Mouse (Mus musculus) heart, postnatal 0 days (tissue): ENCODE results near the gene Ralgps1. TPM values are rescaled to one million over a fixed set of nuclear protein-coding genes. Genes with fewer than 3 reads are reported as not detected.

Experiments used
- ATAC-seq: fragments of 200-750 bp; cut with Nextera tagmentation; 2 replicates; pipeline ENCODE4 v1.8.0; 2017; ENCODE audit warnings: low read depth, moderate number of reproducible peaks, moderate library complexity; ENCODE audit not compliant: insufficient read depth
- DNase-seq: peaks from one replicate; pipeline ENCODE4 v3.0.0-alpha.2; 2016; ENCODE audit warnings: low spot score
- H3K27ac ChIP-seq: fragments of 300-500 bp; sonication (generic); 2 replicates; pipeline ENCODE4 v1.5.1; 2014; ENCODE audit warnings: low read depth, mild to moderate bottlenecking
- H3K27me3 ChIP-seq: fragments of 300-500 bp; sonication (generic); 2 replicates; pipeline ENCODE4 v1.6.1; 2014; ENCODE audit warnings: low read length, mixed read lengths; ENCODE audit not compliant: control insufficient read depth, insufficient read depth
- H3K36me3 ChIP-seq: fragments of 300-500 bp; sonication (generic); replicated peaks from 2 replicates; pipeline ENCODE4 v1.6.1; 2014; ENCODE audit warnings: low read length, mixed read lengths; ENCODE audit not compliant: control insufficient read depth, insufficient read depth
- H3K4me1 ChIP-seq: fragments of 300-500 bp; sonication (generic); 2 replicates; pipeline ENCODE4 v1.6.1; 2014; ENCODE audit warnings: antibody characterized with exemption; ENCODE audit not compliant: control insufficient read depth, insufficient read depth
- H3K4me2 ChIP-seq: fragments of 300-500 bp; sonication (generic); 2 replicates; pipeline ENCODE4 v1.6.1; 2014; ENCODE audit warnings: low read depth, mild to moderate bottlenecking, low read length, moderate library complexity
- H3K4me3 ChIP-seq: fragments of 300-500 bp; sonication (generic); 2 replicates; pipeline ENCODE4 v1.5.1; 2014; ENCODE audit warnings: low read depth, low read length
- H3K9ac ChIP-seq: fragments of 300-500 bp; sonication (generic); replicated peaks from 2 replicates; pipeline ENCODE4 v1.6.1; 2014; ENCODE audit warnings: low read depth, low read length, mixed read lengths
- H3K9me3 ChIP-seq: fragments of 300-500 bp; sonication (generic); replicated peaks from 2 replicates; pipeline ENCODE4 v1.6.1; 2016; ENCODE audit warnings: low read length; ENCODE audit not compliant: control insufficient read depth
- CTCF ChIP-seq: IDR thresholded peaks from 2 replicates; pipeline ENCODE4 v1.5.1; 2016; ENCODE audit warnings: antibody characterized with exemption, control low read depth, low read depth
- EP300 ChIP-seq: IDR thresholded peaks from 2 replicates; pipeline ENCODE4 v1.6.1; 2016; ENCODE audit warnings: antibody characterized with exemption, low read depth
- WGBS: fragments of 180-500 bp; shearing (Covaris S2); extraction: QIAGEN DNeasy Blood & Tissue Kit; methylation state at CpG from one replicate; pipeline ENCODE4 v1.1.7; 2014; 5-methylcytosine and 5-hydroxymethylcytosine counted together
- polyA plus RNA-seq: library from polyadenylated mRNA; unstranded; fragments of >200 nt; fragmentation: Nextera tagmentation; extraction: Ambion mirVana; gene quantifications from 2 replicates; pipeline ENCODE4 v1.2.1, GENCODE M21; 2015
- total RNA-seq: library from RNA; depleted of rRNA; stranded (reverse); fragments of >200 nt; gene quantifications from 2 replicates; pipeline ENCODE4 v1.2.3, GENCODE M21; 2014; ENCODE audit warnings: low replicate concordance

Ralgps1 gene
- total and polyA plus RNA-seq, 2 experiments from 2014 or later: 3.2 to 6.9 TPM

- no peaks in the 10 kb centered on the region for H3K36me3 ChIP-seq
- peaks cover 44% of the 10 kb centered on the region for H3K4me1 ChIP-seq
- H3K9ac ChIP-seq: no peak overlapping the region
- H3K4me3 ChIP-seq: no peak overlapping the region
- no peaks in the 10 kb centered on the region for H3K9me3 ChIP-seq
- TF ChIP-seq CTCF (no peak), EP300 (no peak)
- WGBS: 27% methylated on average over 7 of the region's 7 CpGs
- peak; percentile 40 for ATAC-seq
- H3K27ac ChIP-seq: peak overlapping the region; percentile 83
- no peaks in the 10 kb centered on the region for H3K27me3 ChIP-seq
- H3K4me2 ChIP-seq: no peak overlapping the region
- peak; percentile 55 for DNase-seq
These were observed 184.8 kb downstream of the Ralgps1 start for GRCm38 (mm10) chr2:33186505-33186904.

GRCm38 (mm10) chr2:33185258-33185657 is 186.0 kb downstream of the Ralgps1 start:
- Histone ChIP-seq H3K36me3 (no peaks in the 10 kb centered on the region), H3K27me3 (no peaks in the 10 kb centered on the region), H3K9ac (no peak overlapping the region), H3K4me2 (no peak overlapping the region), H3K4me3 (no peak overlapping the region), H3K27ac (peak overlapping the region; percentile 57; the same call in 1 of the 2 replicates), H3K4me1 (peaks cover 44% of the 10 kb centered on the region), H3K9me3 (no peaks in the 10 kb centered on the region)
- 76% methylated on average over 7 of the region's 7 CpGs for WGBS
- ATAC-seq (no peak), DNase-seq (no peak)
- TF ChIP-seq CTCF (peak; percentile 44; the same call in 1 of the 2 replicates), EP300 (no peak)

GRCm38 (mm10) chr2:33184641-33185040 is 186.6 kb downstream of the Ralgps1 start:
- DNase-seq (peak; percentile 63), ATAC-seq (no peak)
- Histone ChIP-seq H3K4me1 (peaks cover 47% of the 10 kb centered on the region), H3K4me2 (no peak overlapping the region), H3K4me3 (no peak overlapping the region), H3K27ac (peak overlapping the region; percentile 10; the same call in 1 of the 2 replicates), H3K9ac (no peak overlapping the region), H3K36me3 (no peaks in the 10 kb centered on the region), H3K27me3 (no peaks in the 10 kb centered on the region), H3K9me3 (no peaks in the 10 kb centered on the region)
- TF ChIP-seq CTCF (no peak), EP300 (no peak)
- 57% methylated on average over 10 of the region's 10 CpGs for WGBS

DNA sequence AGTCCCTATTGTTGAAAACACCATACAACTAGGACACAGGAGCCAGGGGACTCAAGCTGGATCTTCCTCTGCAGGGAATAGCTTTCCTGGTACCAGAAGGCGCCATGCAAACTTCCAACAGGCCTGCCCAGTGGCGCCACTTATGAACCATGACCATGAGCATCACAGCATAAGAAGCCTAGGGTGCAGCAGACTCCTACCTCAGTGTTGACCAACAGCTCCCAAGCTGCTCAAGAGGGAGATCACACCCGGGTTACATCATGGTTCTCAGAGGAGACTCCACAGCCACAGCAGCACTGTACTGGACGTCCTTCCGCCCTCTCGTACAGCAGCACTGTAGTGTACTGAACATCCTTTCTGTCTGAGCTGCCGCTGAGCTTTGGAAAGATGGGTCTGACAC is 188.0 kb downstream of the Ralgps1 start:
- H3K9ac ChIP-seq: no peak overlapping the region
- no peak overlapping the region for H3K27ac ChIP-seq
- H3K27me3 ChIP-seq: no peaks in the 10 kb centered on the region
- 87% methylated on average over 7 of the region's 7 CpGs for WGBS
- peaks cover 41% of the 10 kb centered on the region for H3K4me1 ChIP-seq
- TF ChIP-seq EP300 (no peak), CTCF (no peak)
- H3K9me3 ChIP-seq: no peaks in the 10 kb centered on the region
- no peak for ATAC-seq
- H3K4me3 ChIP-seq: no peak overlapping the region
- no peaks in the 10 kb centered on the region for H3K36me3 ChIP-seq
- H3K4me2 ChIP-seq: no peak overlapping the region
- no peak for DNase-seq

DNA sequence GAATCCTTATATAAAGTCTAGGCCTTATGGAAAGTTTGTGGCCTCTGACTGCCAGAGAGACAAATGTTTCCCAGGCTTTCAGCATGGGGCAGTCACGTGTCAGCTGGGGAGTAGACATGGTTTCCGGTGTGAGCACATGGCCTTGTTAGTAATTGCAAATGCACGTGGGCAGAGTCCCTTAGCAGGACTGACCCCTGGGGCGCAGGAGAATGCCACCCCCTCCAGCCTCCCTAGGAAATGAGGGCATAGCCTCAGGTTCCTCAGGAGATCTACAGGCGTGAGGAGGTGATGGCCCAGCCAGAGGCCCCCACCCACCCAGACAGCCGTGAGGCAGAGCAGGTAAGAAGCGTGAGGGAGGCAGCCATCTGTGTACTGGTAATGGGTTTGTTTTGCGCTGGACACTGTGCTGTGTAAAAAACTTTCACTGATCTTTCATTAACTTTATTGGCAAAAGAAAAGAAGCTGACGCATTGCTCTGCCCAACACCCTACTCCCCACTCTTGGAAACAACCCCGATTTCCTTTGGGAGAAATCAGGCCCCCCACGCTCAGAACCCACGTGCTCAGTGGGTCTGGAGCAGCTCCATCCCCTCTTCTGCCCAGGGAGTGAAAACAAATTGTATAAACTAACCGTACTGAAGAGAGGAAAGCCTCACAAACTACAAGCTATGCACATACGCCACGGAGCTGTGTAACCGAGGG is 191.2 kb downstream of the Ralgps1 start:
- Histone ChIP-seq H3K36me3 (no peaks in the 10 kb centered on the region), H3K4me1 (peaks cover 27% of the 10 kb centered on the region), H3K9me3 (no peaks in the 10 kb centered on the region), H3K4me2 (no peak overlapping the region), H3K27me3 (no peaks in the 10 kb centered on the region), H3K27ac (0 out of 2 replicates have a peak overlapping the region, but pooled peaks have one; percentile 39), H3K4me3 (no peak overlapping the region), H3K9ac (no peak overlapping the region)
- DNase-seq (no peak), ATAC-seq (no peak)
- TF ChIP-seq CTCF: no peak
- no peak for TF ChIP-seq EP300
- 69% methylated on average over 16 of the region's 16 CpGs for WGBS
